Mouse (Mus musculus) adrenal gland, adult 2 months (tissue): ENCODE data around the gene Nsl1. TPM values are rescaled to one million over a fixed set of nuclear protein-coding genes. Genes with fewer than 3 reads are reported as not detected.

Experiments
- DNase-seq: peaks from one replicate; pipeline ENCODE4 v3.0.0; 2021
- polyA plus RNA-seq: library from polyadenylated mRNA; depleted of rRNA; stranded (reverse); fragments of >200 nt; gene quantifications from 2 replicates; pipeline ENCODE4 v1.2.3, GENCODE M21; 2012
- total RNA-seq, 2 experiments: library from RNA; stranded (reverse); gene quantifications; 2 replicates each; pipeline ENCODE4 v1.2.3; 2021

The Nsl1 gene
- total and polyA plus RNA-seq, 3 experiments = 0.17 to 1.2 (median 0.52) TPM

- DNase-seq = no peak
Observed at GRCm38 (mm10) chr1:191093578-191093977, 30.8 kb downstream of the Nsl1 start.

- DNase-seq = no peak
Observed at GRCm38 (mm10) chr1:191095019-191095418, 32.2 kb downstream of the Nsl1 start.

- DNase-seq = no peak
Observed at GRCm38 (mm10) chr1:191096871-191097681, 34.3 kb downstream of the Nsl1 start.

GRCm38 (mm10) chr1:191097802-191098747 lies 35.3 kb downstream of the Nsl1 start, which contains the start of gene Batf3:
Gene Batf3, plus strand, starts transcription at chr1:191097847.
- peak; percentile 69 for DNase-seq

- no peak for DNase-seq
Observed at GRCm38 (mm10) chr1:191099114-191099513, 36.3 kb downstream of the Nsl1 start.

GRCm38 (mm10) chr1:191099772-191100291 lies 37.0 kb downstream of the Nsl1 start:
- no peak for DNase-seq

GRCm38 (mm10) chr1:191102730-191103370 lies 40.0 kb downstream of the Nsl1 start:
- no peak for DNase-seq

- no peak for DNase-seq
Observed at GRCm38 (mm10) chr1:191105246-191105645, 42.4 kb downstream of the Nsl1 start.

GRCm38 (mm10) chr1:191107306-191107705 lies 44.5 kb downstream of the Nsl1 start:
- no peak for DNase-seq

GRCm38 (mm10) chr1:191109907-191110306 lies 47.1 kb downstream of the Nsl1 start:
- no peak for DNase-seq

GRCm38 (mm10) chr1:191111146-191111545 lies 48.3 kb downstream of the Nsl1 start:
- DNase-seq = no peak

- DNase-seq = no peak
Observed at GRCm38 (mm10) chr1:191114868-191115267, 52.1 kb downstream of the Nsl1 start.

GRCm38 (mm10) chr1:191115514-191116238 lies 52.9 kb downstream of the Nsl1 start:
- peak; percentile 26 for DNase-seq

- no peak for DNase-seq
Observed at GRCm38 (mm10) chr1:191122744-191123143, 59.9 kb downstream of the Nsl1 start.

GRCm38 (mm10) chr1:191123696-191124095 lies 60.9 kb downstream of the Nsl1 start:
- no peak for DNase-seq

- no peak for DNase-seq
Observed at GRCm38 (mm10) chr1:191124288-191124687, 61.5 kb downstream of the Nsl1 start.

GRCm38 (mm10) chr1:191125811-191126638 lies 63.2 kb downstream of the Nsl1 start:
- DNase-seq = peak; percentile 74

- DNase-seq = no peak
Observed at GRCm38 (mm10) chr1:191131692-191132091, 68.9 kb downstream of the Nsl1 start.

- no peak for DNase-seq
Observed at GRCm38 (mm10) chr1:191132240-191132639, 69.4 kb downstream of the Nsl1 start.

GRCm38 (mm10) chr1:191132934-191133333 lies 70.1 kb downstream of the Nsl1 start:
- DNase-seq = no peak
